Mouse (Mus musculus) myocyte (in vitro differentiated cells): Measurements from ENCODE around the gene Cry2.

Experiments
- CEBPB ChIP-seq: IDR thresholded peaks from 2 replicates; pipeline ENCODE4 v1.6.1; 2011; ENCODE audit warnings: mild to moderate bottlenecking, moderate library complexity; ENCODE audit not compliant: poor library complexity, insufficient read depth, severe bottlenecking
- E2F4 ChIP-seq: IDR thresholded peaks from one replicate; pipeline ENCODE4 v1.6.1; 2011; ENCODE audit warnings: mild to moderate bottlenecking, control low read depth, moderate library complexity; ENCODE audit not compliant: insufficient read depth
- MAX ChIP-seq: IDR thresholded peaks from one replicate; pipeline ENCODE4 v1.6.1; 2011; ENCODE audit warnings: low read depth, mild to moderate bottlenecking, control low read depth
- MYOD1 ChIP-seq, 3 experiments: IDR thresholded peaks; one replicate each; pipeline ENCODE4 v1.6.1; 2011; ENCODE audit warnings: control low read depth in 2 of 3, low read depth in 2 of 3, mild to moderate bottlenecking in 2 of 3, moderate library complexity in 1 of 3; ENCODE audit not compliant: insufficient read length in 2 of 3, control insufficient read depth in 1 of 3
- MYOG ChIP-seq, 3 experiments: IDR thresholded peaks; one replicate each; pipeline ENCODE4 v1.6.1; 2011; ENCODE audit warnings: control low read depth in 2 of 3, low read depth in 2 of 3, mild to moderate bottlenecking in 2 of 3; ENCODE audit not compliant: insufficient read length in 2 of 3, control insufficient read depth in 1 of 3, insufficient read depth in 1 of 3
- POLR2A ChIP-seq: IDR thresholded peaks from one replicate; pipeline ENCODE4 v1.6.1; 2011; ENCODE audit warnings: low read depth, mild to moderate bottlenecking, control low read depth, moderate library complexity; ENCODE audit not compliant: insufficient read length
- POLR2AphosphoS2 ChIP-seq: IDR thresholded peaks from one replicate; pipeline ENCODE4 v1.6.1; 2011; ENCODE audit warnings: low read depth, control low read depth; ENCODE audit not compliant: insufficient read length
- TCF3 ChIP-seq: IDR thresholded peaks from one replicate; pipeline ENCODE4 v1.6.1; 2011; ENCODE audit warnings: low read depth, control low read depth; ENCODE audit not compliant: insufficient read length
- USF1 ChIP-seq: IDR thresholded peaks from one replicate; pipeline ENCODE4 v1.6.1; 2011; ENCODE audit warnings: low read depth, mild to moderate bottlenecking, control low read depth, moderate library complexity

DNA sequence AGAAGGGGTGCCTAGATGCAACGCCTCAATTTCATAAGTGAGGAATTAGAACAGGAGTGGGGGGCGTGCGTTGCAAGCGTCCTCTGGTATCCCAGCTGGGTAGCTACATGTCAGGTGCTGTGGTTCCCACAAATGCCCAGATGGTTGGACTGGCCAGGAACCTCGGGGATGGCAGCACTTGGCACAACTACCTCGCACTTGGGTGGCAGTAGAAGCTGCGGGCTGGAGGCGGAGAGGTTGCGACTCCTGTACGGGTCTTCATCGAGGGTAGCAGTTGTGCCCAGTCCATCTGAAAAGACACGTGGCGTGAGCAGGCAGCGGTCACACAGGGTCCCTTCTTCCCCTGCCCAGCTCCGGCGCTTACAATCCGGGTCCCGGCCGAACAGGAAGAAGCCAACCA, 63.5 kb downstream of the Cry2 start:
- TF ChIP-seq POLR2A: no peak
- TF ChIP-seq CEBPB: no peak
- no peak for TF ChIP-seq POLR2AphosphoS2
- no peak for TF ChIP-seq USF1
- no peak for TF ChIP-seq E2F4
- no peak for TF ChIP-seq MAX
- TF ChIP-seq TCF3: no peak
- no peak for TF ChIP-seq MYOG (IDR thresholded peaks at IDR 0.05; ENCODE audit: control insufficient read depth in 1 of 3, insufficient read depth in 1 of 3, insufficient read length in 2 of 3, low read depth in 2 of 3)
- TF ChIP-seq MYOD1 (IDR thresholded peaks at IDR 0.05; ENCODE audit: control insufficient read depth in 1 of 3, insufficient read length in 2 of 3, low read depth in 2 of 3): no peak
